Mouse (Mus musculus) kidney, postnatal 14 days (tissue): Measurements from ENCODE around the gene Zfp943.

Experiments used
- DNase-seq: peaks from one replicate; pipeline ENCODE4 v3.0.0; 2022; ENCODE audit warnings: mixed read lengths

Gene Zfp943

GRCm38 (mm10) chr17:21962107-21962907 is at the start of gene Zfp943, which contains the start of gene Zfp942:
Gene Zfp943, plus strand, starts transcription at chr17:21962552.
Gene Zfp942, minus strand, starts transcription at chr17:21962464.
- DNase-seq = peak; percentile 80

- DNase-seq = no peak
Measured at GRCm38 (mm10) chr17:21963302-21963701, 950 bp downstream of the Zfp943 start.

GRCm38 (mm10) chr17:22035594-22035993 is 73.2 kb downstream of the Zfp943 start:
- DNase-seq = peak; percentile 44

- DNase-seq = no peak
Measured at GRCm38 (mm10) chr17:22049403-22049802, 87.1 kb downstream of the Zfp943 start.

GRCm38 (mm10) chr17:22053211-22053610 is 90.9 kb downstream of the Zfp943 start:
- DNase-seq = no peak

GRCm38 (mm10) chr17:22081031-22081631 is 118.8 kb downstream of the Zfp943 start:
- peak; percentile 46 for DNase-seq

- peak; percentile 30 for DNase-seq
Measured at GRCm38 (mm10) chr17:22083224-22083623, 120.9 kb downstream of the Zfp943 start.

GRCm38 (mm10) chr17:22118770-22119169 is 156.4 kb downstream of the Zfp943 start:
- no peak for DNase-seq
